Mouse (Mus musculus) liver, postnatal 0 days (tissue): ENCODE results near the gene Rims1.

Experiments used
- CTCF ChIP-seq: sonication (generic); IDR thresholded peaks from 2 replicates; pipeline ENCODE4 v1.5.1; 2016; ENCODE audit warnings: antibody characterized with exemption, low read depth
- EP300 ChIP-seq: IDR thresholded peaks from 2 replicates; pipeline ENCODE4 v1.6.1; 2016; ENCODE audit warnings: antibody characterized with exemption, low read depth, mild to moderate bottlenecking

GRCm38 (mm10) chr1:22596197-22596596 lies 209.6 kb downstream of the Rims1 start:
- TF ChIP-seq CTCF = no peak
- no peak for TF ChIP-seq EP300
